Mouse (Mus musculus): ENCODE data around the gene Eipr1.

DNA sequence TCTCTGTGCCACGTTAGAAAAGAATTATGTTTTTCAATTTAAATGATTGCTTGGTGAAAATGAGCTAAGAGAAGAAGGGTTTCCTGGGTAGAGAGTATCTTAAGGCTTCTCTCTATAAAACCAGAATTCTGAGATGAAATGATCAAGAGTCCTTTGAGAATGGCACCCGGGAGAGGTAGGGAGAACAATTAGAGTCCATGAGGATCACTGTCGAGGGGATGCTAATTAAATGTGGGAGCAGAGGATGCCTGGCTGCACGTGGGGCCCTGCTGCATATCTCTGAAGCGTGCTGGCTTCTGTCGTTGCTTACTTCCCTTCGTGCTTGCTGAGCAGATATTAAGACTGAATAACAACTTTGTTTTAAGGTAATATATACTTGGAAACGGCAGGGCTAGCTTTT is 23.5 kb downstream of the Eipr1 start:
- TF ChIP-seq CTCF (IDR thresholded peaks at IDR 0.05; ENCODE audit: extremely low read depth, insufficient read depth, insufficient read length, insufficient replicate concordance) (no peak), POLR2A (IDR thresholded peaks at IDR 0.05; ENCODE audit: low read depth, low read length) (no peak)
